Mouse (Mus musculus): ENCODE data around the gene Aoc1. TPM values are rescaled to one million over a fixed set of nuclear protein-coding genes. Genes with fewer than 3 reads are reported as not detected.
"Not testable (repeated sequence)": the region's sequence is repeated elsewhere in the genome, so short reads cannot be mapped to it uniquely, and the experiment has no call there.

Gene Aoc1
- total RNA-seq, 4 experiments from 2014 or later: not detected

DNA sequence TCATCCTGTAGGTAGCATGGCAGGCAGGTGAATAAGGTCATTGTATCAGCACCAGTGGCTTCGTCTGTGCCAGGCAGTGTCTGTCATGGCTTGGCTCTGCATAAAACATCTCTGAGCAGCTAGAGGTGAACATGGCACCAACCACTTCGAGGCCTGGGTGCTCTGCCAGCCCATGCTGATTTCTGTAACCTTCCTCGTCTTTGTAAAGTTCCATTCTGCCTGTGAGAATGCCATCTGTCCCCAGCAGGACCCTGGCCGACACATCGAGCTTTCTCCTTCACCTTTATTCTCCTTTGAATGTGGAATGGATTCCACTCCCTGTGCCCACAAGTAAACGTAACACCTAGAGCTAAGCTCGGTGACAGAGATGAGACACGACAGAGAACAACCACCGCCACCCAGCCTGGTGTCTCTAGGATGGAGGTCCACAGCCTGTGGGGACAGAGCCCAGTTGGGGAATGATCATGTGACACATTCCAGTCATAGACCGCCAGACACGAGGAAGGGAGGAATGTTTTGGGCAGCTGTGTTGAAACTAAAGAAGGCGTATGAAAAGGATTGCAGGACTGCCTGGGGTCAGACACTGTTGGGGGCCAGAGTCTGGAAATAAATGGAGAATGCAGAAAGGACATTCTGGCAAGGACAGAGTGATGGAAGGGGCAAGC is 10.9 kb upstream of the Aoc1 start:
- DNase-seq (ENCODE audit: low spot score): no peak

DNA sequence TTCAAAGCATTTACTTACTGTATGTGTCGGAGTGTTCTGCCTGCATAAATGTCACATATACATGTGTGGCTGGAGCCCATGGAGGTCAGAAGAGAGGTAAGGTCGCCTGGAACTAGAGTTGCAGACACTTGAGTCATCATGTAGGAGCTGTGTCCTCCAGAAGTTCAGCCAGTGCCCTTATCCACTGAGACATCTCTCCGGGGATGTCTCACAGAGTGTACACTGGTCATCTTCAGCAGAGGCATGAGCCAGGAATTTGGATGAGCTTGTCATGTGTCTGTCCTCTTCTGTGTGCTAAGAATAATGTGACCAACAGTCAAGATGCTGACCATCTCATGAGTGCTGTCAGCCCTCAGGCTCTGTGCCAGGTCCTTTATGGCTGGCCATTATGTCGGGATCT is 9.9 kb upstream of the Aoc1 start:
- DNase-seq (ENCODE audit: low spot score): no peak

DNA sequence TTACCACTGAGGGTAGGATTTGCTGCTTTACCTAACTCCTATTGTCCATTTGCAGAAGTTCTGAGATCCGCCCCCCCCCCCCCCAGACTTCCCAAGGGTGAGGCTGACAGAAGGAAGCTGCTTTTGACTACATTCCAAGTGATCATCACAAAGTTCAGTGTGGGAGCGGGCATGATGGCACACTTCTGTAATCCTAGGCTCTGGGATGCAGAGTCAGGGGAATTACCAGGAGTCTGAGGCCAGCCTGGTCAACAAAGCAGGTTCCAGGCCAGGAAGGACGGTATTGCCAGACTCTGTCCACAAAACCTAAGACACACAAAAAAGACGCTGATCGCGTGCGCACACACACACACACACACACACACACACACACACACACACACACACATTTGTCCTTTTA is 9.2 kb upstream of the Aoc1 start:
- DNase-seq (ENCODE audit: low spot score): no peak

DNA sequence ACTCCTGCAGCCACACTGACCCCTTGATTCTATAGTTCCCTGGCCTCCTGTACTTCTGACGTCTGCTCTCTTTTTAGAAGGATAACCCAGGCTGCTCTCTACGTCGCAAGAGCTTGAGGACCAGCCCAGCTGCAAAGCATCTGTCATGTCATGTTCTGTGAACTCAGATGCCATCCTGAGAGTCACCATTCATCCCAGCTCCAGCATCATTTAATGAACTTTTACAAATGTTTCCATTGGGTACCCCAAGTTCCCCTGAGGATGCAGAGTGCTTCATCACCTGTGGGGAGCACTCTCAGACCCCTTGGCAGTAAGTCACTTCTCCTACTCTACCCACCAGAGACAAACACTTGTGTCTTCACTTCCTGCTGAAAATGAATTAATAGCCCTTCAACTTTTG is 8.5 kb upstream of the Aoc1 start:
- DNase-seq (ENCODE audit: low spot score): no peak

DNA sequence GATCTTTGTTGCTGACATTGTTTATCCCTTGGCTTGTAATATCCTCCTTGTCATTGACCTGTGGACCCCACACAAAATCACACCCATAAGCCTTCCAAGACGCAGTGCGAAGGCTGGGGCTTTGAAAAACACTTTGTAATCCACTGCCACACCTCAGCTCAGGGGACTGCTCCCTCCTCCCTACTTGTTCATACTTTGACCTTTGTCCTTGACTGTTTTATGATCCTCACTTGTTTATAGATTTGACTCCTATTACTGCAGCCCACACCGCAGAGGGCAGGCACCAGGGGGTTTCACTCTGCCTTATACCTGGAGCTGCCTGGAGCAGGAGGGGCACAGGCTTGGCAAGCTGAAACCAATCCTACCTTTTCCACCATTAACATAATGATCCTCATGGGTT is 8.0 kb upstream of the Aoc1 start:
- DNase-seq (ENCODE audit: low spot score): no peak

DNA sequence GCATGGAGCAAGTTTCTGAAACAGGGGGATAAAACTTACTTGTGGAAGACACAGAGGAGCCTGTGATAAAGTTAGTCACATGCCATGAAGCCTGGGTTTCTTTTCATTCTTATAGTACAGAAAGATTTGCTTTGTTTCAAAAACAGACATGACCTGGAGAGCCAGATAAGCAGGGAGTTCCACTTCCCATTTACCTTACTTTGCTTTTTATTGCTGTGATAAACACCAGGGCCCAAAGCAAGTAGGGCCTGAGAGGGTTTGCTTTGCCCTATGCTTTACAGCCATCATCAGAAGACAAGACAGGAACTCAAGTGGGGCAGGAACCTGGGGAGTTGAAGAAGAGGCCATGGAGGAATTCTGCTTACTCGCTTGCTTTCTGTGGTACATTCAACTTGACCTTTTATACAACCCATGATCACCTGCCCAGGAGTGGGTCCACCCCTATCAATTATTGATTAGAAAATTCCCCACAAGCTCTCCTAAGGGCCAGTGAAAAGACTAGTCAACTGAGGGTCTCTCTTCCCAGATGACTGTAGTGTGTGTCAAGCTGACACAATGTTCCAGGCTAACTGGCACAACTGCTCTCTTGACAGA is 7.4 kb upstream of the Aoc1 start:
- DNase-seq (ENCODE audit: low spot score): no peak

DNA sequence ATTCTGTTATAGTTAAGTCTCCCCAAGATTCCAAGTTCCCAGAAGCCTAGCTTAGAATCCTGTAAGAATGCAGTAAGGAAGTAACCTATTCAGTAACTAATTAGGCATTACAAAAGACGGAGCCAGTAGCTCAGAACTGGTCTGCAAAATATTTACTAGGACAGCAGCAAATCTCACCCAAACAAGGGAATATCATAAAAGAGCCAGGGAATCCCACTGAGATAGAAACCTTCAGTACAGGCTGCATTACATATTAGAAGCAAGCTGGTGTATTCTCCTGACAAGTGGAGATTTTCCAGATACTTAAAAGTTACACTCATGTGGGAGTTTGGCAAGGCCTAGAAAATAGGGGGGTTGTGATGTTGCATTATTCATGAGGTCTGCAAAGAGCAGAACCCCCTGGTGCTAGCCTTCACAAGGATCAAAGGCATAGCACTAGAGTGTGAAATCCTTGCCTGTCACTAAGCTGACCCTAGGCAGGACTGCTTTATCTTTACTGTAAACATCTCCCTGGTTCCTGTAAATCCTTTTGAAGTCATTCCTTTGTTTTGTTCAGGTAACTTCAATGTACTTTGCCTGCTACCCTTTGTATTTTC is 6.2 kb upstream of the Aoc1 start:
- DNase-seq (ENCODE audit: low spot score): not testable (repeated sequence)

DNA sequence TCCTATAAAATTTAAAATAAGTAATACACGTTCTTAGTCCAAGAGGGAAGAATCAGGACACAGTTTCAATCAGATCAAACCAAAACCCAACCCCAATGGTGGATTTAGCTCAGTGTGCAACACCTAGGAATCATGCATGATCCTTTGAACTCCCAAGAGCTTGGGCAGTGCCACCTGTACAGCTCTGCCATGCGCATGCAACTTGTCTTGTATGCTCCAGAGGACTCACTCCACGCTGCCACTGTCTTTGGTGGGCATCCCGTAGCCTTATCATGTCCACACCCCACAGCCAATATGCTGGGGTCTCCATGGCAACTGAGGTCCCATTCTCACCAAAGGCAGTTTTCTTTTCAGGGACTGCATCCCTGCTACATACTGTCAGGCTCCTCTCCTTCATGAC is 5.5 kb upstream of the Aoc1 start:
- no peak for DNase-seq (ENCODE audit: low spot score)

DNA sequence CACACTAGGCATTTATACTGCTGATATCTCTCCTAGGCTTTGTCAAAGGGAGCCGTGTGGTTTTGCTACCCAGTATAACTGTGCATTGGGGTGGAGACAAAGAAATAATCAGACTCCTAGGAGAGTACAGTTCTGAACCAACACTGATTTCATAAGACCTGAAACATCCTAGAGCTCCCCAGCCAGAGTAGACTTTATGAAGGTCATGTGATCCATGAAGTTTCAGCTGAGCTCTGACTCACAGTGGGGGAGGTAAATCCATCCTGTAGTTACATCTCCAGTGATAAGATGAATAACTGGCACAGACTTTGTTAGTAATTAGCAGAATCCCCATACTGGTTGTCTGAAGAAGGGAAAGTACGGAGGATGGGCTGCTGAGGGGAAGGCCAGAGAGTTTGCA is 2.9 kb upstream of the Aoc1 start:
- no peak for DNase-seq (ENCODE audit: low spot score)

DNA sequence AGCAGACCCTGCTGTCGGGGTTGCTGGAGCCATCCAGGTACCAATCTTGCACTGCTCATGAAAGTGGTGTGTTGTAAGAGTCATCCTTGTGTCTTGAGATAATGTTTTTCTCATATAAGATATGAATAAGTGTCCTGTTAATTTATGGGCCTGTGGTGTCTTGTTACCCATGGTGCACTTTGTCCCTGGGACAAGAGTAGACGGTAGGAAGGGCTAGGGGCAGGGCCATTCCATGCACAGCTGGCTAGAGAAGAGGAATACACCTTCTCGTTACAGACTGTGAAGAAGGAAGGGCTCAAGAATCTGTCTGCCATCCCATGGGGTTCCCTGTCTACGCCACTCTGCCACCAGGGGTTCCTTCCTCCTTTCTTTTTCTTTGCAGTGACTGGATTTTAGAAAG is 1.9 kb downstream of the Aoc1 start:
- DNase-seq (ENCODE audit: low spot score): no peak

DNA sequence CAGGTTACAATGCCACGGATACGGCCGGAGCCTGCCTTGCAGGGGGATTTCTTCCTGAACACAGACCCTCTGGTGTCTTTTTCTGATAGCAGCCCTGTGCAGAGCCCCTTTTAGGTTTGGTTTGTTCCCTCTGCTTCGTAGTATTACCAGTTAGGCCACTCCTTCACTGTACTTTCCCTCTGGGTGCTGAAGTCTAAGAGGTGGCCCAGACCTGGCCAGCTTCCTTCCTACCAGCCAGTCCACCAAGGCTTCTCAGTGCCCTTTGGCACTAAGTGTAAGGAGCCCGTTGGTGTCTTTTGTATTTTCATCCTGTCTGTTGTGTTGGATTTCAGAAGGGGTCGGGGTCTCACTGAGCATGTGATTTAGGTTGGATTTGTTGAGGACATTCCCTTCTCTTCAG is 2.8 kb downstream of the Aoc1 start:
- no peak for DNase-seq (ENCODE audit: low spot score)

DNA sequence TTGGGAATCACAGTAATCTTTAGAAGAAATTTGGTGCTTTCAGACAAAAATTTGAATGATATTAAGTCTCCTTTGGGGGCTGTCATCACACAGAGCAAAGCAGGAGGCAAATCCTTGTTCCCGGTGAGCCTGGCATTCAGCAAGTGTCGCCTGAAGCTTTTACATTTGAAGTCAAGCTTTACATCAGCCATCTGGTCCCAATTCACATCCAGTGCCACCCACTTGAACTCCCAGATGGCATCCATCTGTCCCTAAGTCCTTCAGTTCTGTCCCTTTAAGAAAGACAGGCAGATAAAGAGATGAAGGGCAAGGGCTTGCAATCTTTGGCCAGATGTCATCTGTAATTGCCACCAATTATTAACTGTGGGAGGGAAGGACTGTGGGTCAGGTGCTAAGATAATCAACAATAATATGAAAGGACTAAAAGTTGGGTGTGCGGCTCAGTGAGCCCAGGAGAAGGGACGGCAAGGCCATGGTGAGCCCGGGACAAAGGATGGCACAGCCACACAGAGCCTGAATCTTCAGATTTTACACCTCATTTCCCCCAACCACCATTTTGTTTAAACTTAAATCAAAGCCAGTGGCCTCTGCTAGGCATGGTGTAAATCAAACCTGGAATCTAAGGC is 3.9 kb downstream of the Aoc1 start:
- no peak for DNase-seq (ENCODE audit: low spot score)

DNA sequence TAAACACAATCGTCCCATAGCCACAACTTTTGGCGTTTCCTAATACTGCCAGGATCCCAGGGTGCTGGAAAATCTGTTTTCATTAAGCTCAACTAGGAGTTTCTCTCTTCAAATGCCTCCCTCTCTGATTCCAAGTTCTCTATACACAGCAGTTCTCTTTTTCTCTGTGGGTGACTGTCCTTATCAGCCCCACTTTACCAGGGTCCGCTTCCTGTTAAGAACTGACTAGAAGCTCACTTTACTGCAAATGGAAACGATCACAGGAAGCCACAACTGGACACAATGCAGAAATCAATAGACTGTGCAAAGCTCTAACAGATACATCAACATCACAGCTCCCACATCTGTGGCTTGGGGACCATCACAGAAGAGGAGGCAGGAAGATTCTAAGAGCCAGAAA is 21.5 kb downstream of the Aoc1 start:
- no peak for DNase-seq (ENCODE audit: low spot score)

DNA sequence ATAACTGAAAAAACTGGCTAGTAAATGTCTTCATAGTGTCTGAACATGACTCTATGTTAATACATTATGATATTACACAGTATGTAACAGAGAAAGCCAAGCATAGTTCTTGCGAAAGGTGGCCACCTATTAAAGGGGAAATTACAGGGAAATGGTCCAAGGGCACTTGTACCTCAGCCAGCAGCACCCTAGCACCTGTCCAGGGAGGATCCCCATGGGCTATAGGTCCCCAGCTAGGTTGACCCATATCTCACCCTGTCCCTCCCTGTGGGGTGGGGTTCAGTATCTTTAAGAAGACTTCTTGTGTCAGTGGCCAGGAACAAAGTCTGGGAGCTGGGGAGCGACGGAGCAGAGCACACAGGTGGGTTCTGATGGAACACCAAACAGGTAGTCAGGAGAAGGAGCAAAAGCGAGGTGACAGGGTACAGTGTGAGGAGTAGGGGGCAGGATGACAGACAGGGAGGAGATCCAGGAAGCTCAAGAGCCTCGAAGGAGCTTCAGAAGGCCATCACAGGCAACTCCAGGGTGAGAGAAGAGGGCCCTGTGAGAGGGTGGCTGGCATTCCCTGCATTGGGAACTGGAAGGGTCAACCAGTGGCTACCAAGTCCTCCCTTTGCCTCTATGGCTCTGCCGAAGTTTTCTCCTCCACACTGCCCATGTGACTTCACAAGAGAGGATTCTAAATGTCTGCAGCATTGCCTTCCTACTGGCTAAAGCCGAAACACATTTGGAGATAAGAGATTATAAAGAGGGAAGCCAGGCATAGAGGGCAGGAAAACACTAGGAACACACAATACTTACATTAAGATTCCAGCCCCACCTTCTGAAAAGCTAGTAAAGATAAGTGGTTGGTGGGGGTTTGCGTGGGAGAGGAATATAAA is 22.5 kb downstream of the Aoc1 start:
- DNase-seq (ENCODE audit: low spot score): no peak

DNA sequence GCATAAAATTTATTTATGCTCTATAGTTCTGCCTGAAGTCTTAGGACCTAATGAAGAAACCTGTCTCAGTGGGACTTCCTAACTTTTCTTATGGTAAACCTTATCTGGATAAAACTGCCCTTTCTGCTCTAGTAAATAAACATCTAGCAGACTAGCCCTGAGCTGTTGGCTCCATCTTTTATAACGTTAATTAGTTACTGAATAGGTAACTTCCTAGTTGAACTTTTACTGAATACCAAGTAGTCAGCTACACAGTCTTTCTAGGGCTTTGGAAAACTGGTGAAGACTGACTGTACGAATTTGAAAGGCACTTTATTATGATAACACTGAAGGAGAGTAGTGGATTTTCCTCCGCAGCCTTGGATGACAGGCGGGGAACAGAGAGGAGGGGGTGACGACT is 23.2 kb downstream of the Aoc1 start:
- DNase-seq (ENCODE audit: low spot score): no peak

DNA sequence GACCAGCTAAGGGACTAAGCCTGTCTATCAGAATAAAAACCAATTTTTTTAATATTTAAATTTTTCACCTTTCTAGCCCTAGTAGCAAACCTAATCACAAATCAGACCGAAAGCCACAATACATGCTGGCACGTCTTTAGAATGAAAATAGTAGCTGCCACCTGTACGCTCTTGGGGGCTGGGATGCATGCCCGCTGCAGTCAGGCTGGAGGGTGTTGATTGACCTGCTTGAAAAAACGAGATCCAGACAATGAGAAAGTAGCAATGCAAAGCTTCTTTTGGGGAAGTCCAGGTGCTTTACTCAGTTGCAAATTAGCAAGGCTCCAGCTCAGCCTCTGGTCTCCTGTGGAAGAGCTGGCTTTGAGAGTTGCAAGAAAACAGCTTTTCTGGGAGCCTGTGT is 24.3 kb downstream of the Aoc1 start:
- DNase-seq (ENCODE audit: low spot score): no peak

DNA sequence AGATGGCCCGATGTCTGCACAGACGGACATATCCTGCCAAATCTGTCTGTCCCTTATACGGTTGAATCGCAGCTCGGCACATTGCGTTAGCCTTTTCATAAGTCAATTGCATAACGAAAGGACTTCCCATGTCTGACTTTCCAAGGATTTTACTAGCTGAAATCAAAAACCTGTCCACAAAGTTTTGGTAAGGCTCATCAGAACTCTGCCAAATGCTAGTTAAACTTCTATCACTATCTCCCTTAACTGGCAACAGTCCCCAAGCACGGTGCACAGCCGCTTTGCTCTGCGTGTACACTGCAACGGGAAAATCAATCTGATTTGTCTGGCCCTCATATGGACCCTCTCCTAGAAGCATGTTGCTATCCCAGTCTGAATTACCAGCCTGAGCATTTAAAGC is 28.6 kb downstream of the Aoc1 start:
- DNase-seq (ENCODE audit: low spot score): not testable (repeated sequence)

DNA sequence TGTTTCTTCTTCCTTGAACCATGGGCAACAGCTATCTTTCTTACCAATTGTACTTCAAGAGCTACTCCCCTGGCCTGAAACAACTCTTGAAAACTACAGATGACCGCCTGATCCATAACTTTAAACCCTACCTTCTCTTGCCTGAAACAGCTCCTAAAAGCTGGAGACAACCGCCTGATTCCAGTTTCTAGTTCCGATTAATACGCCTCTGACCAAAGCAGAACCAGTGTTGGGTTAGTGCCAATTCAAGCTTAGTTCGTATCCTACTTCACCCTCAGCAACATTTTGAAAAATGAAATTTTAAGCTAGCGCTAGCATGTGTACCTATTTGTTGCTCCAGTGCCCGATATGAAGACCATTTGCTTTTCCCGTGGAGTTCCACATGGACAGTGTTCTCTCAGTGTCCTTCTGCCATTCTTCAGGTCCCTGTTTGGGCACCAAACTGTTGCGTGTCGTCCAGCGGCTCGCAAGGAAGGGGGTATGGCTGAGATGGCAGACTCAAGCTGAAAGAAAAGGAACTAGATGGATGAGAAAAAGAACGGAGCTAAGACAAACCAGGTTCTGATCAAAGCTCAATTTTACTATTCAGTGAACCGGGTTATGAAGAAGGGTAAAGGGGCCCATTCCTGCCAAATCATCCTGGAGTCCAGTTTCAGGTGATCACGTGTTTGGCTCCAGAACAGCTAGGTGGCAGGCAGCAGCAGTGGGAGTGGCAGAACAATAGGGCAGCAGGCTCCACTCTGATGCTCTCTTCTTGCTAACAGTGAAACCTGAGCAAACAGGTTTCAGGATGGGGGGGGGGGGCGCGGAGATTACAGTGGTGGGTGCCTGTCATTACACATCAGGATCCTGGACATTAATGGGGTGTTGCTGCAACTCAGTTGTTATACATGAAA is 30.1 kb downstream of the Aoc1 start:
- no peak for DNase-seq (ENCODE audit: low spot score)

DNA sequence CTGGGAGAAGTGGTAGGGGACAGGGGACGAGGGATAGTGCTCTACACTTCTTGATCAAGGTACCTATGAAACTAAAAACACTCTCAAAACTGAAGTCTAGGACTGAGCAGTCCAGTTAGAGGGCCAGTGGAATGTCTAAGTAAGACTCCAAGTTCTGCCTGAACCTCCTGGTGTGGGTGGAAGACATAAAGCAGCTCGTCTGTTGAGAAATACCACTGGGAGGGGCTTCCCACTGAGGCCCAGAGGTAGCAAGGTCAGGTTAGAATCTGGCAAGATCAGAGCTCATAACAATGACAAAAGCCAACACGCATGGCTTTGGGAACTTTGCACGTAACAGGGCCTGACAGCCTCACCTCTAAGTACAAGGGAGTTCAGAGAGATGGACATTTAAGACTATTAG is 30.7 kb downstream of the Aoc1 start:
- no peak for DNase-seq (ENCODE audit: low spot score)

DNA sequence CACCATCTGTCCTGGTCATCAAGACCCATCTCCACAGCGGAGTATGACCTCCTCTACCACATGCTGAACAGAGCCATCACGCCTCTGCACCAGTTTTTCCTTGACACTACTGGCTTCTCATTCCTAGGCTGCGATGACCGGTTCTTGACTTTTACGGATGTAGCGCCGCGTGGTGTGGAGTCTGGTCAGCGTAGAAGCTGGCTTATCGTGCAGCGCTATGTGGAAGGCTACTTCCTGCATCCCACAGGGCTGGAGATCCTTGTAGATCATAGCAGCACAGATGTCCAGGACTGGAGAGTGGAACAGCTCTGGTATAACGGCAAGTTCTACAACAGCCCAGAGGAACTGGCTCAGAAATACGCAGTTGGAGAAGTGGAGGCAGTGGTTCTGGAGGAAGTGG is 32.9 kb downstream of the Aoc1 start:
- no peak for DNase-seq (ENCODE audit: low spot score)

DNA sequence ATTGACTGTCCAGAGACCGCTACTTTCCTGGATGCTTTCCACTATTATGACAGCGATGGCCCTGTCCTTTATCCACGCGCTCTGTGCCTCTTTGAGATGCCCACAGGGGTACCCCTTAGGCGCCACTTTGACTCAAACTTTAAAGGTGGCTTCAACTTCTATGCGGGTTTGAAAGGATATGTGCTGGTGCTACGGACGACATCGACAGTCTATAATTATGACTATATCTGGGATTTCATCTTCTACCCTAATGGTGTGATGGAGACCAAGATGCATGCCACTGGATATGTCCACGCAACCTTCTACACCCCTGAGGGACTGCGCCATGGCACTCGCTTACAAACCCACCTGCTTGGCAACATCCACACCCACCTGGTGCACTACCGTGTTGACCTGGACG is 33.7 kb downstream of the Aoc1 start:
- no peak for DNase-seq (ENCODE audit: low spot score)

All from heart, adult 8-10 months (tissue).